Mouse (Mus musculus): ENCODE data around the gene Mrpl45.

DNA sequence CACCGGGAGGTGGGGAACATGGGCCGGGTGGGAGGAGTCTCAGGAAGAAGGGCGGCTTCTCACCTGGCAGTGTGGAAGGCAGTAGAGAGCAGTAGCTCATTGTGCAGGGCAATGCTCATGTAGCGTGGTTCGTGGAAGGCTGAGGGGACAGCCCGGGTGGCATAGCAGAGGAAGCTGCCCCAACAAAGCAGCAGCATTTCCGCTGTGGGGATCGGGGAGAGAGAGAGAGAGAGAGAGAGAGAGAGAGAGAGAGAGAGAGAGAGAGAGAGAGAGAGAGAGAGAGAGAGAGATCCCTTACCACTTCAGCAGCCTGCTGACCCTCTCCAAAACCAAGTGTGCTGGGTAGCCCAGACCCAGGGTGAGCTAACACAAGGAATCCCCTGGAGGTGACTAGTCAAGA, 27.7 kb downstream of the Mrpl45 start:
- TF ChIP-seq CTCF (IDR thresholded peaks at IDR 0.05; ENCODE audit: extremely low read depth, insufficient read length, insufficient replicate concordance, low read depth, low read length) (no peak), POLR2A (IDR thresholded peaks at IDR 0.05; ENCODE audit: low read depth, low read length) (no peak)

Measured in small intestine, adult 2 months (tissue).